Mouse (Mus musculus) CD4-positive, CD25-positive, alpha-beta regulatory T cell, adult 2 months (primary cell): ENCODE measurements at regions not wholly inside any gene's neighbourhood (a gene's known extent, or its start where the extent isn't known, plus 50 kb on each side); places are given as distances from the start of the nearest gene placed in this dataset.
A peak's percentile ranks its signal among the peaks of the same experiment; 100 is the strongest.
"Not testable (repeated sequence)": the region's sequence is repeated elsewhere in the genome, so short reads cannot be mapped to it uniquely, and the experiment has no call there.

ENCODE experiments used
- DNase-seq: peaks from one replicate; pipeline ENCODE4 v3.0.0-alpha.2; 2012; ENCODE audit warnings: low read depth, low spot score

DNA sequence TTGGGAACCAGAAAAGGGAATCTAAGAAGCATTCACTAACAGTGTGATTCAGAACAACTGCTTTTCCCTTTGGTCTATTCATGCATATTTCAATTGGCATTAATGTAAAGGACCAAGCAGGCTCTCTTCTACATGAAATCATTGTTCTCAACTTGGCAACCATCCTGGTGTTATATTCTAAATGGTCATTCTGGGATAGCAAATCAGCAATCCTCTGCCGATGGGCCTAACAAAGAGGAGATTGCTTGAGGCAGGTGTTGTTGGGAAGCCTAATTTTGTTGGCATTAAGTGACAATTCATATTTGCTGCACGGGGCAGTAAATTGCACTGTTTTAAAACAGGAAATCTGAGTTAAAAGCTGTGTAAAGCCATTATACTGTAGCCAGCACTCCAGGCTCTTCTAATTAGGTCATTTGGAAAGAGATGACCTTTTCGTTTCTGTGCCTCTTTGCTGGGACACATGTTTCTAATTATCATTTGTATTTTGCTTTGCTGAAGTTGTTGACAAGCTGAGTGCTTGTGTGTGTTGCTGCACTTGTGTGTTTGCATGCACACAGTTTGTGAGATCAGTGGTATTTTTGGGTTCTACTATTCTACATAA, 275.4 kb downstream of the Cetn3 start:
- no peak for DNase-seq

DNA sequence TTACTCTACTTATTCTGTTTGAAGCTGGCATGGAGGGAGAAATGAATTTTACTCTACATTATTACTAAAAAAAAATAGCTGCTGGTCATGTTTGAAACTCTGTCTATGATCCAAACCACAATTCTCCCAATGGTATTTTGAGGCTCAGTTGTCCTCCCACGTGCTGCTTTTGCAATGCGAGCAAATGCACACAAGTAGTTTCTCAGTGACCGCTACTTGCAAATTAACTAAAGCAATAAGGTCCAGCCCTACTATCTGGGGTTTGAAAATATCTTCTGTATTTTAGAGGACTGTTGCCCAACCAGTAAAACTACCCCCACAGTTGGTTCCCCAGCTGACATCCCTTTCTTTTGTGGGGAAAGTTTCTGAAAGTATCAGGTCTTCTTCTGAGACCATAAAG, 276.0 kb downstream of the Cetn3 start:
- no peak for DNase-seq

DNA sequence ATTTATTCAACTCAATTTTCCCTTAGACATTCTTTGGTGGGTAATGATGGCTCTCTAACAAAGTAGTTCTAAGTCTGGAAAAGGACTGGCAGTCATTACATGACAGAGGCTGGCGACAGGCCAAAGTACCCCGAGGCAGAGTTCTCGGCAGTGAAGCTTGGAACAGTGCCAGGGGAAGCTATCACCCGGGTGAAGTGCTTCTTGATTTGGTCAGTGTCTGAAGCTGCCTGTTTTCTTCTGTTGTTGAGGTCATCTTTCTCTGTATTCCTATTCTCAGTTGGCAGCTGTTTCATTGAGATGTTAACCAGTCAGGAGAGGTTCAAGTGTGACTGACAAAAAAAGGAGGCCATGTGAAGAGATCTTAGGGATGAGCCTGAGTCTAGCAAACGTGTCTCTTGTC, 276.6 kb downstream of the Cetn3 start:
- no peak for DNase-seq

- not testable (repeated sequence) for DNase-seq
These were observed 281.0 kb downstream of the Cetn3 start for GRCm38 (mm10) chr13:82063880-82064279.

DNA sequence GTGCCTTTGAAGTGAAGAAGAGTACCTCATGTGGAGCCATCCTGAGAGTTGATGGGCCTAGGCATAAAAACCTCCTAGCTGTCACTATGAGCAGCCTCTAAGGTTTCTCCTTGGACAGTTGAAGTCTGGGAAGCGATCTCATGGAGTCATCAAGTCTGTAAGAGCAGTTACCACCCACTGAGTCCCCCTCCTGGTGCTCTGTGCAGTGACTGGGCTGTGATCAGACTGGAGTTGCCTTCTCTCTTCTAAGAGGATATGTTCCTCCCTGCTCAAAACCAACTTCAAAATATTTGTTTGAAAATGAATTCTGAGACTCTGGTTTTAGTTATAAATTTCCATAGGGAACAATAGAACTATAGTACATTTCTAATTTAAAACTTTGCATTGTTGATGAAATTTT, 283.3 kb downstream of the Cetn3 start:
- DNase-seq, result no peak

DNA sequence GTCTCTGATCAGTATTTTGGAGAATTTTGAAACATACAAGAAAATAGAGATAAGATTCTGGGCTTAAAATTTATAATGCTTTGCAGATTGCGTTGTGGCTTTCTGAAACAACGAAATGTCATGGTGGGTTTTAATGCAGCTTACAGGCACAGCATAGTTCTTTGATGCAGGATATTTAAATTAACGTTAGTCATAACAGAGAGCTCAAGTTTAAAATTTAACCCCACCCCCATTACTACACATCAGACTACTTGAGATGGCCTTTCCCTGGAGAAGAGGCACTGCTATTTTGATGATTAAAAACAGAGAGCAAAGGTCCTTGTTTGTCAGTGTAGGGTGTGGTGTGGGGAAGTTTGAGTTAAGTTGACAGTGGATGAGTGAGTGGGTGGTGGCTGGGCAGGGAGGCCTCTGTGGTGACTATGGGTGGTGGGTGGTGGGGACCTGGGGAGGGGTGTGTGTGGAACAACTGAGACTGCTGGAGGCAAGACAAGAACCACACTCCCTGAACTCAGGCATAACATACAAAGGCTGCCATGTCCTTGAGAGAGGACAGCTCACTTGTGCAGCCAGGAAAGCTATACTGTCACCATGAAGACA, 283.9 kb downstream of the Cetn3 start:
- DNase-seq, result no peak

GRCm38 (mm10) chr13:82072449-82072848, 289.6 kb downstream of the Cetn3 start:
- DNase-seq, result no peak

DNA sequence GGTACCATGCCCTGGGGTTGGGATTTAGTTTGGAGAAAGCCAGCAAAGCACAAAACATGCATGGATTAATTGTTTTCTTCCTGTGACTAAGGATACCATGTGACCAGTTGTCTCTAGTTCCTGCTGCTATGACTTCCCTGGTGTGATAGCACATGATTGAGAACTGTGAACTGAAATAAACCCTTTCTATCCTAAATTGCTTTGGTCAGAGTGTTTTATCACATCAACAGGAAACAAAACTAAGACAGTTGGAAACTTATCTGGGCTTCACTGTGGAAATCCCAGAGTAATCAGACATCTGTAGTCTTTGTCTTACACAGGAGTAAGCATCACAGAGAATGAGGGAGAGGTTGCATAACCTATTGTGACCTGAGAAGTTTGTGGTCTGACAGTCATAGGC, 290.5 kb downstream of the Cetn3 start:
- no peak for DNase-seq

GRCm38 (mm10) chr13:82081375-82081774, 298.5 kb downstream of the Cetn3 start:
- DNase-seq, result no peak

- DNase-seq, result no peak
These were observed 304.8 kb downstream of the Cetn3 start for GRCm38 (mm10) chr13:82087635-82088034.

- peak; percentile 4 for DNase-seq
These were observed 309.3 kb downstream of the Cetn3 start for GRCm38 (mm10) chr13:82092186-82092585.

DNA sequence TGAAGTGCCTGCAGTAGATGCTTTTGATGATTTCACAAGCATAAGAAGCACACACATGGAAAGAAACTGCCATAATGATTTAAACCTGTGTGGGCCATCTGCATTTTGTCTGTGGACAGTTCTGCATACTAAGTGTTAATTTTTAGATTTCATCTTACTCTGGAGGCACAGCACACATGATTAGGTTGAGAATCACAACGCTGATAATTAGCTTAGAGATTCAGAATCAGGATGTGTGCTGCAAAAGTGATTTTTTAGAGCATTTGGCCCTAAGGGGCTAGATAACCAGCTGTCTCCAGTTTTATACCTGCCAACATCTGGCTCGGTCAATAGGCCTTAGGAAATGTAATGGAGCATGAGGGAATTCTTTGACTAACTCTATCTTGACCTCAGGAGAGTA, 323.2 kb downstream of the Cetn3 start:
- no peak for DNase-seq

GRCm38 (mm10) chr13:82129777-82130735, 347.2 kb downstream of the Cetn3 start:
- no peak for DNase-seq
